Mouse (Mus musculus): ENCODE data around the gene Nat8f2. TPM values are rescaled to one million over a fixed set of nuclear protein-coding genes. Genes with fewer than 3 reads are reported as not detected.
"Not testable (repeated sequence)": the region's sequence is repeated elsewhere in the genome, so short reads cannot be mapped to it uniquely, and the experiment has no call there.

Gene Nat8f2
- polyA plus RNA-seq, 1 experiment from 2014 or later, result not detected

GRCm38 (mm10) chr6:85856194-85856678 lies 12.7 kb downstream of the Nat8f2 start:
- Histone ChIP-seq H3K9me3 (no peaks in the 10 kb centered on the region), H3K27ac (no peak overlapping the region), H3K4me1 (replicated peaks) (no peaks in the 10 kb centered on the region), H3K27me3 (ENCODE audit: insufficient read depth, poor library complexity, severe bottlenecking) (no peaks in the 10 kb centered on the region), H3K4me3 (no peak overlapping the region), H3K36me3 (no peaks in the 10 kb centered on the region)
- 57% methylated on average over 1 of the region's 1 CpGs for WGBS
- DNase-seq (ENCODE audit: low spot score), result no peak

- Histone ChIP-seq H3K36me3 (no peaks in the 10 kb centered on the region), H3K9me3 (no peaks in the 10 kb centered on the region), H3K4me3 (no peak overlapping the region), H3K27ac (no peak overlapping the region), H3K27me3 (ENCODE audit: insufficient read depth, poor library complexity, severe bottlenecking) (no peaks in the 10 kb centered on the region), H3K4me1 (replicated peaks) (peaks cover 8% of the 10 kb centered on the region)
- 83% methylated on average over 3 of the region's 3 CpGs for WGBS
- DNase-seq (ENCODE audit: low spot score), result no peak
Observed at GRCm38 (mm10) chr6:85853481-85853880, 15.5 kb downstream of the Nat8f2 start.

- Histone ChIP-seq H3K36me3 (no peaks in the 10 kb centered on the region), H3K9me3 (no peaks in the 10 kb centered on the region), H3K4me3 (no peak overlapping the region), H3K4me1 (replicated peaks) (peaks cover 8% of the 10 kb centered on the region), H3K27me3 (ENCODE audit: insufficient read depth, poor library complexity, severe bottlenecking) (no peaks in the 10 kb centered on the region), H3K27ac (no peak overlapping the region)
- no peak for DNase-seq (ENCODE audit: low spot score)
- 89% methylated on average over 7 of the region's 7 CpGs for WGBS
Observed at GRCm38 (mm10) chr6:85851062-85851773, 17.7 kb downstream of the Nat8f2 start.

GRCm38 (mm10) chr6:85849240-85849639 lies 19.7 kb downstream of the Nat8f2 start:
- Histone ChIP-seq H3K27ac (peak overlapping the region; percentile 41; the same call in 1 of the 2 replicates), H3K27me3 (ENCODE audit: insufficient read depth, poor library complexity, severe bottlenecking) (no peaks in the 10 kb centered on the region), H3K4me1 (replicated peaks) (peaks cover 8% of the 10 kb centered on the region), H3K36me3 (no peaks in the 10 kb centered on the region), H3K9me3 (no peaks in the 10 kb centered on the region), H3K4me3 (no peak overlapping the region)
- DNase-seq (ENCODE audit: low spot score), result no peak
- 31% methylated on average over 2 of the region's 2 CpGs for WGBS

DNA sequence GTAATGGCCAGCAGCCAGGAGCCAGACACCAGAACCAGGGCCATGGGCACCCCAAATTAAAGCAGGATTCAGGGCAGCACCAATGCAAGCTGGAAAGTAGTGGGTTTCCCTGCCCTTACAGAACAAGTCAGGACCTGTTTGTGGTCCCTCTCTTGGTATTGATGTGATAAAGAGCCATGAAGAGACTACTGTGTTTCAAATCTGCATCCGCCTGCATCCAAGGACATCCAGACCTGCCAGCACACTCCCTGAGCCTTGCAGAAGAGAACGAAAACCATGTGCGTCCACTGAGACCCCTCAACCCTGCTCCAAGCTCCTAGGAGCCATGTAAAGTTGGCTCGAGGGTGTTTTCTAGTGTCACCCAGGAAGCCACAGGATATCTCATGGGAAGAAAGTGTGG lies 20.8 kb downstream of the Nat8f2 start:
- peaks cover 8% of the 10 kb centered on the region for H3K4me1 ChIP-seq (replicated peaks)
- no peaks in the 10 kb centered on the region for H3K36me3 ChIP-seq
- no peak overlapping the region for H3K4me3 ChIP-seq
- H3K27ac ChIP-seq, result no peak overlapping the region
- H3K27me3 ChIP-seq (ENCODE audit: insufficient read depth, poor library complexity, severe bottlenecking), result no peaks in the 10 kb centered on the region
- DNase-seq (ENCODE audit: low spot score), result no peak
- H3K9me3 ChIP-seq, result no peaks in the 10 kb centered on the region
- 88% methylated on average over 4 of the region's 4 CpGs for WGBS

DNA sequence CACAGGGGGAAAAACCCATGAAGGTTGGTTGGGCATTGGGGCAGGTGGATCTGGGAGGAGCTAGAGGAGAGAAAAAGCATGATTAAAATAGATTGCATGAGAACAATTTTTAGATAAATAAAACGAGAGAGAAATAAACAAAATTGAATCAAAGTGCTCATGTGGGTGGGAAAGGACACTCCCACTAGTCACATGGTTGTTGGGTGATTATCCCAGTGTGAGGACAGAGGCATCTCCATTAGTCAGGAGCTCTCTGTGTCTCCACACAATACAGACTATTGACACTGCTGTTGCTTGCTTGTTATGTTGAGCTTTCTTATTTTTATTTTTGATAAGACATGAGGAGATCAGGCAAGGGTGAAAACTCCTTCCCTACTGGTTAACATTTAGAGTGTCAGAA lies 22.0 kb downstream of the Nat8f2 start:
- Histone ChIP-seq H3K9me3 (no peaks in the 10 kb centered on the region), H3K4me3 (no peak overlapping the region), H3K27ac (no peak overlapping the region), H3K27me3 (ENCODE audit: insufficient read depth, poor library complexity, severe bottlenecking) (no peaks in the 10 kb centered on the region), H3K36me3 (no peaks in the 10 kb centered on the region), H3K4me1 (replicated peaks) (peaks cover 8% of the 10 kb centered on the region)
- no peak for DNase-seq (ENCODE audit: low spot score)
- WGBS, result 59% methylated on average over 1 of the region's 1 CpGs

- not testable (repeated sequence) for H3K4me3 ChIP-seq; H3K4me1 ChIP-seq (replicated peaks); H3K9me3 ChIP-seq; H3K36me3 ChIP-seq; H3K27ac ChIP-seq; H3K27me3 ChIP-seq (ENCODE audit: insufficient read depth, poor library complexity, severe bottlenecking)
- WGBS, result 72% methylated on average over 25 of the region's 25 CpGs
- peak; percentile 14 for DNase-seq (ENCODE audit: low spot score)
Observed at GRCm38 (mm10) chr6:85843677-85844458, 25.1 kb downstream of the Nat8f2 start.

GRCm38 (mm10) chr6:85839982-85840381 lies 29.0 kb downstream of the Nat8f2 start:
- Histone ChIP-seq H3K4me1 (replicated peaks) (peaks cover 5% of the 10 kb centered on the region; the same call in 1 of the 2 replicates), H3K36me3 (no peaks in the 10 kb centered on the region), H3K27ac (no peak overlapping the region), H3K9me3 (no peaks in the 10 kb centered on the region), H3K27me3 (ENCODE audit: insufficient read depth, poor library complexity, severe bottlenecking) (no peaks in the 10 kb centered on the region), H3K4me3 (no peak overlapping the region)
- 56% methylated on average over 4 of the region's 4 CpGs for WGBS
- DNase-seq (ENCODE audit: low spot score), result no peak

GRCm38 (mm10) chr6:85838674-85839073 lies 30.3 kb downstream of the Nat8f2 start:
- Histone ChIP-seq H3K27ac (no peak overlapping the region), H3K9me3 (no peaks in the 10 kb centered on the region), H3K4me3 (no peak overlapping the region), H3K27me3 (ENCODE audit: insufficient read depth, poor library complexity, severe bottlenecking) (no peaks in the 10 kb centered on the region), H3K4me1 (replicated peaks) (peaks cover 5% of the 10 kb centered on the region; the same call in 1 of the 2 replicates), H3K36me3 (no peaks in the 10 kb centered on the region)
- no peak for DNase-seq (ENCODE audit: low spot score)
- 60% methylated on average over 8 of the region's 8 CpGs for WGBS

GRCm38 (mm10) chr6:85837307-85837706 lies 31.7 kb downstream of the Nat8f2 start:
- not testable (repeated sequence) for H3K4me1 ChIP-seq (replicated peaks); H3K27ac ChIP-seq; H3K27me3 ChIP-seq (ENCODE audit: insufficient read depth, poor library complexity, severe bottlenecking); H3K36me3 ChIP-seq; H3K4me3 ChIP-seq; H3K9me3 ChIP-seq
- DNase-seq (ENCODE audit: low spot score), result peak; percentile 39
- WGBS, result 34% methylated on average over 12 of the region's 12 CpGs

GRCm38 (mm10) chr6:85836827-85837226 lies 32.1 kb downstream of the Nat8f2 start:
- WGBS, result 17% methylated on average over 9 of the region's 9 CpGs
- H3K27me3 ChIP-seq (ENCODE audit: insufficient read depth, poor library complexity, severe bottlenecking); H3K27ac ChIP-seq; H3K4me1 ChIP-seq (replicated peaks); H3K4me3 ChIP-seq; H3K36me3 ChIP-seq; DNase-seq (ENCODE audit: low spot score); H3K9me3 ChIP-seq: not testable (repeated sequence)

DNA sequence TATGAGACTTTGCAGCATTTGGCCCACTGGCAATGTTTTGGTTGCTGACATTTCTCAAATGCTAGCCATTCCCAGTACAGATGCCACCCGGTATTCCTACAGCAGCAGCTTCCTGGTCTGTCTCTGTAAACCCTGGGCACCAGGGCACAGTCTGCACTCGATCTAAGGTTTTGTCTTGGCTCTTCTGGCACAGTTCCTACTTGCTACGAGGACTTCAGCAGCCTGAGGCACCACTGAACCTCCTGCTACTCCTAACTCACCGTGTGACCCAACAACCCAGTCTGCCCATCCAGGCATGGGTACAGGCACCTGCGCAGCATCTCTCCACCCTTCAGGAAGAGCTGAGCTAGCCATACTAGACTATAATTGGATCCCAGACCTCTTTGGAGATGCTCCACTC lies 32.9 kb downstream of the Nat8f2 start:
- not testable (repeated sequence) for H3K9me3 ChIP-seq; DNase-seq (ENCODE audit: low spot score); H3K36me3 ChIP-seq; H3K4me3 ChIP-seq; H3K27ac ChIP-seq; H3K4me1 ChIP-seq (replicated peaks); H3K27me3 ChIP-seq (ENCODE audit: insufficient read depth, poor library complexity, severe bottlenecking)
- WGBS, result 78% methylated on average over 5 of the region's 5 CpGs

DNA sequence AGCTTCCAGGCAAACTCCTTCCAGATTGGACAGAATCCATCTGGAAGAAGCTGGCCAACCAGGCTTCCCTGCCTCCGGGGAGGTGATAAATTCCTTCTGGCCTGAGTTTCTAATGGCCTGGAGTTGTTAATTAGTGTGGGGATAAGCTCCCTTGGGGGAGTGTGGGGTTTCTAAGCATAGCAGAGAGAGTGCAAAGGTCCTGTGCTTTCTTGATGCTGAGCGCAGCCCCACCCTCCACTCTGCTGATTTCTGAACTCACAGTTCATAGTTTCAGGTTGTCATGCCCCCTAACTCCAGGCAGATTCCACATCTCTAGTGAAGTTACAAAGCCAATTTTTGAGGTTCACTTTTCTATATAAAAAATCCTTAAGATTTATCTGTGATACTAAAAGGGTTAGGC lies 33.9 kb downstream of the Nat8f2 start:
- DNase-seq (ENCODE audit: low spot score); H3K9me3 ChIP-seq; H3K36me3 ChIP-seq: not testable (repeated sequence)

More for the DNA sequence above, 33.9 kb downstream of the Nat8f2 start:
- not testable (repeated sequence) for H3K4me1 ChIP-seq (replicated peaks); H3K27me3 ChIP-seq (ENCODE audit: insufficient read depth, poor library complexity, severe bottlenecking); H3K4me3 ChIP-seq; H3K27ac ChIP-seq
- WGBS, result 69% methylated on average over 1 of the region's 2 CpGs

Measured in hindbrain, embryonic 10.5 days (tissue).